Mouse (Mus musculus) erythroid progenitor cell, adult 5-6 weeks (primary cell): ENCODE data around the gene Erv3. TPM values are rescaled to one million over a fixed set of nuclear protein-coding genes. Genes with fewer than 3 reads are reported as not detected.
A peak's percentile ranks its signal among the peaks of the same experiment; 100 is the strongest.

ENCODE experiments used
- ATAC-seq: replicated peaks from 2 replicates; pipeline ENCODE4 v1.8.0; 2016; ENCODE audit warnings: moderate number of reproducible peaks, mild to moderate bottlenecking, moderate TSS enrichment, inconsistent platforms; ENCODE audit not compliant: poor library complexity, low FRiP score, severe bottlenecking
- total RNA-seq, 2 experiments: library from RNA; stranded (forward) in 1 of 2; stranded (reverse) in 1 of 2; fragments of 150-400 nt in 1 of 2; fragments of 186-747, 209-891 nt in 1 of 2; gene quantifications; 2 replicates each; pipeline versions ENCODE4 v1.2.3 to v1.2.4; 2015 to 2017; ENCODE audit warnings: low replicate concordance in 2 of 2

Gene Erv3
- total RNA-seq (2015; ENCODE audit: low replicate concordance) = not detected in 2 replicates
- total RNA-seq (2017; ENCODE audit: low replicate concordance) = not detected in 2 replicates

DNA sequence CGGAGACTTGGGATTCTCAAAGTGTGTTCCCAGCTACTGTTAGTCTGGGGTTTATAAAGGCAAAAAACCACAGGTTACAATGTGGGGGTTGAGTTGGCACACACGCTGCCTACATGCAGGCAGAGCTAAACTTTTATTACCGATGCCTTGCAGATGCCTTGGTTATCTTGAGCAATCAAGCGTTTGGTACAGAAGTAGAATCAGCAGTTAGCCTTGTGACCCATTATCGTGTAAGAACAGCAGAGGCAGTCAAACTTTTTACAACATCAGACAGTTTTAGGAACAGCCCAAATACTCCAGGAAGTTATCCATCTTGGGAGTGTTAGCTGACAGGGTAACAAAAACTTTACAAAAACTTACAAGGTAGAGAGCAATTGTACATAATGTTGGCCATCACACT lies at the start of gene Erv3:
Gene Erv3 (minus strand): TSS at position 27 of the 400 bp plus-strand sequence.
- no peak for ATAC-seq

DNA sequence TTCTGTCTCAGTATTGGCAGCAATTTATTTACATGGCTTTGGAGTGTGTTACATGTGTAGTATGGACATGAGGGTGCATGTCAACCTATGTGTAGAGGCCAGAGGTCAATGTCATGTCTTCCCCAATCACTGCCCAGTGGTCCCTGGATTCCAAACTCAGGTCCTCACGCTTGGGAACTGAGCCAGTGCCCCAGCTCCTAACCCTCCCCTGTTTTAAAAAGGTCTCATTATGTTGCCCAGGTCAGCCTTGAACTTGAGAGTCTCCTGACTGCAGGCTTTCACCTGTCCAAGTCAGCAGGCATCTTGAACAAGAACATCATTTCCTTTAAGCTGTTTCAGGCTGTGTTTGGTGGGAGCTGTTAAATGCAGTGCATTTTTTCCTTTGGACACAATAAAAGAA lies 49.4 kb upstream of the Erv3 start:
- no peak for ATAC-seq

DNA sequence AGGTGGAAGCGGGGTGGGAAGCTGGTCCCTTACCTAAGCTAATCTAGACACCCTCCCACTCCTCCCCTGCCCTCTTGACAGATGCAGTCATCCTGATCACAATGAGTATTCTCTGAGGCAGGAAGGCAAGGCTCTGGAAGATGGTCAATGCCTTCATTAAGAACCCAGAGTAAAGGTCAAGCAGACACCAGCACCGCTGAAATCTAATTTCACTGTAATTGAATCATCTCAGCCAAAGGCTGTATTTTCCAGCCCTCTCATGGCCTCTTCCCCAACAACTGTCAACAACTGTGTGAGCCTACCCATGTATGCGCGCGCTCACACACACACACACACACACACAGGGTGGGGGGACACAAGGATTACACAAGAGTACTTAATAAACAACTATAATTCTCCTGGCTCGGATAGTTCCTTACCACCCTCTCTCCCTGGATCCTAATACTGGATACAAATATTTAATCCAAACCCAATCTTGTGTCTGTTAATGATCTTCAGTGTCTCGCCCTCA lies 48.9 kb upstream of the Erv3 start:
- no peak for ATAC-seq

DNA sequence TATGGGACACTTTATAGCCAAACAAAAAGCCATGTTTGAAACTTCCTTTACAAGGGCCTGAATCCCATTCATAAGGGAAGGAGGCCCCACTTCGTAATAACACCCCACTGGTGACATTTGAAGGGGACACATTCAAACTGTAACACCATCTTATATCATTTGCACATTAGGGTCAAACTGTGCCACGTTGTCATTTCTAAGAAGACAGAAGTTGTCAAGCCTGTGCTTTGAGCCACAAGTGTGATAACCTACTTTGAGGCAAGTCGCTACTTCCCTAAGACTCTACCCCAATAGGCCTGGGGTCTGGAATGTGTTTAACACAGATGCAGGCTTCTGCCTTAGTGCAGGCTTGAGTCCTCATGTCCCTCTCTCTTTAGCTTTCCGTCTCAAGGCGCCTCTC lies 47.8 kb upstream of the Erv3 start:
- no peak for ATAC-seq

DNA sequence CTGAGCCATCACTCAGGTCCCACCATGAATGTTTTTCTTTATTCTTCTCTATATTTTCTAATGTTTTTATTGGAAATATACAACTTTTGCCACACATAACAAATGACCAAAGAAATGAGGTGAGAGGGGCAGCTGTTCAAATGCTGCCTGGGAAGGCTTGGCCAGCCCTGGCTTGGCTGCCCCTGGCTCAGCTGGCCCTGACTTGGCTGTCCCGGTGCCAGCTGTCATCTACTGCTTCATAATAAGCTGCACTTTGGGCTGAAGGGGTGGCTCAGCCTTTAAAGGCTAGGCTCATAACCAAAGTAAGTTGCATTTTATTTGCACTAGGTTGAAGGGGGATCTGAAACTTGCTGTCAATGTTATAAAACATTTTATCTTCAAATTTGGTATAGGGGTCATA lies 47.3 kb upstream of the Erv3 start:
- no peak for ATAC-seq

DNA sequence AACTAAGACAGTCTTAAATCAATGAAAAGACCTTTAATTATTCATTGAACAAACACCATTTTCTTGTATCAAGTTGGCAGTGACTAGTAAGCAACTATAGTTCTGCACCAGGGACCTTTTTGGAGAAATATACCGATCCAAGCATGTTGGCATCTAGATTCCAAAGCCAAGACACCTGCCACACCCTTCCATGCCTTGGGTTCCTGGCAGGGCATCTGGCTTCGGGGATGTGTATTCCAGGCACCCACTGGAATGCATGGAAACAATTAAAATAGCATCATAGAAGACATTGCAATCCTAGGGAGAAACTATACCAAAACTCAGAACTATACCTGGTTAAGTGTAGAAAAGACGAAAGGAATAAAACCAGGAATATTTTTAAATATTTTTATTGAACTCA lies 46.7 kb upstream of the Erv3 start:
- ATAC-seq = no peak

DNA sequence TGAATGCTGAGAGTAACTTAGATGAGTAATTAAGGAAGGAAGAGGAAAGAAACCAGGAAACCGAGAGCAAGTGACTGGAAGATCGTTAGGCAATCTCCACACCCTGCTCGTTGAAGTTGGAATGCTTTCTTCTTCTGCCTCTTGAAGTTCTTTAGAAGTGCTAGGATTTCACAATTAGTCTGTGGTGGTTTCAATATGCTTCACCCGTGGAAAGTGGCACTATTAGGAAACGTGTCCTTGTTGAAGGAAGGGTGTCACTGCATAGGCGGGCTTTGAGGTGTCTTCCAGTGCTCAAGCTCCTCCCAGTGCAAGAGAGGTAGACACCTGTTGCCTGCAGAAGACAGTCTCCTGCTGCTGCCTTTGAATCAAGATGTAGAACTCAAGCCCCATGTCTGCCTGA lies 46.2 kb upstream of the Erv3 start:
- no peak for ATAC-seq

DNA sequence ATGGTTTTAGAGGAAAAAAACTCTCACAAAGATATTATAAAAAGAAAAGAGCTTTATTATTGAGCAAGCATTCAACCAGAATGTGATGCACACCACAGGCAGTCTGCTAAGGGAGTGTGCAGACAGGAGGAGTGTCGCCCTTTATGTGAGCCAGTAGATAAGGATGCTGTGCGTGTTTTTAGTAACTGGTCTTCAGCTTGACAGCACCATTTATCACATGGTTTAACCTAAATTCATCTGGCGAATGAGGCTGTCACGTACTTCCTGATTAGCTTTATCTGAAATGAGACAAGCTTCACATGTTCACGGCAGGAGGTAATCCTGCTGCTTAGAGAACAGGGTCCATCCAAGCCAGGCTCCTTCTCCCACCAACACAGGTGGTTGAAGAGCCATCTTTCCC lies 45.5 kb upstream of the Erv3 start:
- ATAC-seq = peak; percentile 84

DNA sequence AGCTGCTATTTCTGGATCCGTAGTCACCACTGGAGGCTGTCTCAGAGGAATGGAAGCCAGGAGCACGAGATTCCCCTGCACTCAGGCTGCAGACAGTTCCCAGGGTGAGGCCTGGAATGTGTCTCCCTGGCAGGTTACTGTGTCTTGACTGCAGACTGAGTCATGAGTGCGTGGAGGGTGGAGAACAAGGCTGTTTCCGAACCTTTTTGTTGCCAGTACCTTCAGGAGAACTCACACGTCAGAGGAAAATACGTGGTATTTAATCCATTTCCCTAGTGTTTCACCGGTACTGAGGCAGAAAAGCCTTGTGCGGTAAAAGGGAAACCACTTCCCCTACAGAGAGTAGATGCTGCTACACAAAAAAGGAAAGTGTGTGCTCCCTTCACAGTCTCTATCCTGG lies 43.3 kb upstream of the Erv3 start:
- ATAC-seq = no peak

DNA sequence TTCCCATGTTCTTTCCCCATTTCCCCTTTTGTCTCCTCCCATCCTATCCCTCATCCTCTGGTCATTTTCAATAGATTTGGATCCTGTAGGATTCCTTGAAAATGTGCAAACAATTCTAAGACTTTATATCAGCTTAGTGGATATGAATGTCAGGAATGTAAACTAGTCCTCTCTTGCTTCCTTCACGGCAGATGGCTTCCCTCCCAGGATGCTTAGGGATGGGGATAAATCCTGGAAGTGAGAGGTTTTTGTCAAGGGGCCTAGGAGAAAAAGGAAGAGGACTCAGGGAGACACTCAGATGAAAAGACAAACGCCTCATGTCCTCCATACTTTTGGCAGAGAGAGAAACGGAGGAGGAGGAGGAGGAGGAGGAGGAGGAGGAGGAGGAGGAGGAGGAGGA lies 42.9 kb upstream of the Erv3 start:
- ATAC-seq = no peak

DNA sequence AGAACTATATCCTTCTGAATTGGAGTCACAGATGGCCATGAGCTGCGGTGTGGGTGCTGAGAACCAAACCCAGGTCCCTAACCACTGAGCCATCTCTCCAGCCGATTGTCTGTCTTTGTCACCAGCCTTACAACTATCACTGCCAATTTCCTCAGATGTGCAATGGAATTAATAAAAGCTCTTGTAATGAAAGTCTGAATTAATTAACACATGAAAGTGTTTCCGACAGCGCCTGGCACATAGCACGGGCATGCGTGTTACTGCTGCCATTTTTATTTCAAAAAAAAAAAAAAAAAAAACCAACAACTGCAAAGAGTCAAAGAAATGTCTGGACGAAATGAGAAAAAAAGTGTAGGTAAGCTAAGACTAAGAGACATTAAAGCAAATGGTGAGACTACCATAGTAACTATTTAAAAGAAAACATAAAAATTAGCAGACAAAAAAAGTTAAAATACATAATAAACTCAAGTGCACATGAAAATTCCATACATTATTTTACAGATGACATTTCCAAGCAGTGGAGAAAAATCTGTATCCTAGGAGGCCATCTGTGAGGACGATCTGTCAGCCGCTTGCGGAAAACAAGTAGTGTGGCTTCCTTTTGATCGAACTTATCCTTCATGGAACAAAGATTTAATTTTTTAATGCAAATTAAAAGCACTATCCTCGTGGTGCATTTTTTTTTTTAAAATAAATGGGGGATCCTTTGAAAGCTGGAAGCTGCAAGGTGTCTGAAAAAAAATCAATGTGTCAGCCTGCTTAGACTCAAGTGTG lies 38.0 kb upstream of the Erv3 start:
- ATAC-seq = no peak

DNA sequence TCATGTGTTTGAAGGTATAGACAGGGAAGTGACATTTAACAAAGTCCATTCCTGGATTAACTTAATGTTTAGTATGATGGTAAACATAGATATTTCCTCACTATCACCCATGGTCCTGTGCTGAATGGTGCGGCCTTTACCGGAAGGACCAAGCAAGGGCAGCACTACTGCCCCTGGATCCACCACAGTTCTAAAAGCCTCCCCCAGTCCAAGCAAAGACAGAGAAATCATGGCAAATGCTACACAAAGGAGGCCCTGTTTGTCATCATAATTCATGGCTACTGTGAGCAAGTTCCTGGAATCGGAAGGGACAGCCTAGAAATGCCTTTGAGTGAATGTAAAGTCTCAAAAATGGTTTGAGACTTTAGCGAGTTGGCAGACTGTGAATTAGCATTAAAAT lies 36.5 kb upstream of the Erv3 start:
- ATAC-seq = no peak

DNA sequence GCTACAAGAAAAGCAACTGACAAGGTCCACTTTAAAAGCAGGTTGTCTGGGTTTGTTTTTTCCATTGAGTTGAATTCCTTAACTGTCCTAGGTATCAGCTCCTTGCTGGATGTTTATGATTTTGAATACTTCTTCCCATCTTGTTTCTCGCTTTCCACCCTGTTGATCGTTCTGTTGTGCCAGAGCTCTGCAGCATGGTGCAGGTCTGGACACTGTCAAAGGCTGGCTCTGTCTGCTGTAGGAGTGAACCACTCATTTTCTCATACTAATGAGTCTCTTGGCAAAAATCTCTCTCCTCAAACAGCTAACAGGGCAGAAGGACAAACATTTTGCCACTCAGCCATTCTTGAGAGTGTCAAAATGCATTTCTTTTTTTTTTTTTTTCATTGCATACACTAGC lies 35.6 kb upstream of the Erv3 start:
- ATAC-seq = no peak

DNA sequence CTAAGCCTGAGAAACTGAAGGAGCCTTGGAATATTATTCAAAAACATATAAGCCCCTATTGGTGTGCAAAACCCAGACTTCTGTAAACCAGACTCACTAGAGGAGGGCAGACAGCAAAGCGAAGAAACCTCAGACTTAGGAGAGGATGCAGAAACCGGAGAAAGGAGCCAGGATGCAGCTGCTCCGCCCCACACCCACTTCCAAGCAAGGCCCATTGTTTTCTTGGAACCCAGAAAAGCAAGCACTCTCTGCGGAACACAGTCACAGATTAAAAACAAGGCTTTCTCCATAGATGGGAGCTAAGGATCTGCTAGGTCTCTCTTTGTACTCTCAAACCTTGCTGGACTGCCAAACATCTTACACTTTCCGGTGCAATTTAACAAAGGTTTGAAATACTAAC lies 33.0 kb upstream of the Erv3 start:
- no peak for ATAC-seq

DNA sequence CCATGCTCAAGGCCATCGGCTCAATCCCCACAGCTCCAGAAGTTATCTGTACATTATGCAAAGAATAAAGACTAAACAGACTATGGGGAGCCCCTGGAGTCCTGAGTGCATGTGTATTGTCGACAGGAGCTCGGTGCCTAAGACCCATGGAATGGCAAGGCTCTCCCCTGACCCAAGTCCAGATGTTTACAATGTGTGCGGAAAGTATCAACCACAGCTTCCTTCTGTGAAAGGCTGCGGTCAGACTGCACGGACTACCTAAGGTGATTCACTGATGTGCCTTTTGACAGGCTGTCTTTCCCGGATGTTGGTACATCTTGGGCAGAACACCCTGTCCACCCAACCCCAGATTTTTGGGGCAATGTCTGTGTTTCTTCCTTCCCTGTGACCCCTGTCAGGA lies 28.7 kb upstream of the Erv3 start:
- ATAC-seq = no peak

DNA sequence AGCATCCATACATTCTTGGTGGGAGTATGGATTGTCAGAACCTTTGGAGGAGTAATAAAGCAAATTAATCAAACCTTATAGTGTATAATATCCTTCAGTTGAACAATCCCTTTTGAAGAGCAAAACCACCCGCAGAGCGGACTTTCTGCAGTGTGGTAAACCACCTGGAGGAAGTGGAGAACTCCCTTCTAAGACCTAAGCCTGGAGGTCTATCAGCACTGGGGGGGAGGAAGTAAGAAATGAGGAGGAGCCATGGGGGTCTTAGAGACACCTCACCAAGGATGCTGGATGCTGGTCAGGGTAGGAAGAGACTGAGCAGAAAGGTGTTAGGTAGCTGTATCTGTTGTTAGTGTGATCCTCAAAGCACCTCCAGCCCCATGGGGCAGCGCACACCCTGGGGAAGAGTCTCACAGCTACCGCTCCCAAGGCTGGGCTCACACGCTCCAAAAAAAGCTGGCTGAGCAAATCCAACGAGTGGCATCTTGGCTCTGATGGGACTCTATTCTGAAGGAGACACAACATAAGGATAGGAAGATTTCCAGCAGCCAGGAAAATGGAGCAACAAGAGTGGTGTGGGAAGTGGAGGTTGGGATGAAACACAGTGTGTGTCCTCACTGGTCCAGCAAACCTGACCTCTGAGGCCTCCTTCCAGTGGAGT lies 27.1 kb upstream of the Erv3 start:
- no peak for ATAC-seq

DNA sequence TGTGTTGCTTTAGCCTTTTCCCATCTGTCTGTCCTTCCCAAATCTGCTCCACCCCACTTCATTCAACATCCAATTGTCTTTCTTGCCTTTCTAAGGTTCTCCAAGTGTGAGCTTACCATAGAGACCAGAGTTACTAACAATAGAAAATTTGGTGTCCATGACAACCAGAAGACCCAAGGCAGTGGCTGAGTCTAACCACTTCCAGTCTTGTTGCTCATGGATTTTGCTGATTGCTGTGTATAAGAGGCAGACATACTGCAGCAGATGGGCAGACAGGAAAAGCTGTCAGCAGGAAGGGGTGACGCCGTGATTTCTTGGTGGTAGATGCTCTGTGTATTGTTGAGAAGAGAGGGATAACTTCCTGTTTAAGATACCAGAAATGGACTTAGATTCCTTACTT lies 23.6 kb upstream of the Erv3 start:
- no peak for ATAC-seq

DNA sequence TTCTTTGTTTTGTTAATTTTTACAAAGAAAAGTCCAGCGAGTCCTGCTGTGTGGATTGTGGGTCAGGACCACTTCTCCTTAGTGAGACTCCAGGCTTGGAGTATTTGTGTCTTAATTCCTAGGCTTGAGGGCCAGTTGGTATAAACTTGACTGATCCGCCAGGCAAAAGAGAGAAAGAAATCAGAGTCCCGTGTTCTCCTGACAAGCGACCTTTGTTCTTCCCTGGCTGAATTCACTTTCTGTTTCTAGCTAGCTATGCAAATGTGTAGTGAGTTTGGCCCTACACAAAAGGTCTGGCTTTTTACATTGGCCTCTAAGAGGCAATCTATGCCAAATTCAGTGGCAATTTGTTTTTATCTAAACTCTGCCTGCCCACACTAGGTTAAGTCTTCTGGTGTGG lies 22.2 kb upstream of the Erv3 start:
- ATAC-seq = no peak

DNA sequence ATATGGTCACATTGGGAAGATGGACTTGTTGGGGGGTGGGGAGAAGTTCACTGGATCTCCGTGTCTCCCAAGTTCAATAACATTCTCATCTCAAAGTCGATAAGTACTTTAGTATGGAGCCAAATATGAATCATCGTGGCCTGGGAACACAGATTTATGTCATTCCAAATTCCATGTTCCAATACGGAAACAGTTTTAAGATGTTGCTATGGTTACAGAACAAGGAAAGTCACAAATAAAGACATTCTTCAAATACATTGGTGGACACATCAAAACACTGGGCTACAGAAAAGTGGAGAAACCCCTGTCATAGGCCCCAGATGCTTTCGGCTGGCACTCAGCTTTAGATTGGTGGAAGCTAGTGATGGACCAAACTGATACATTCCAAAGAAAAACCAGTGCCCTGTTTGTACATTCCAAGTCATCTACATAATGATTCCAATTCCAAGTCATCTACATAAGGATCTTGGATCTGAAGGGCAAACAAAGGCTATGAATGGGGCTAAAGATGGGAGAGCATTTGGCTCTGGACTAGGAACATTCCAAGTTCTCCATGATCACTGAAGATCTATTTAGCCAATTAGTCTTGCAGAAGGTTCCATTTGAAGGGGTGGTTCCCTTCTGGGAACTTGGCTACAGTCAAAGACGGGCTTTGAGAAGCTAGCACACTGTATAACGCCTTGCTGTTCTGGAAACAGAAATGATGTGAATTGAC lies 17.2 kb upstream of the Erv3 start:
- ATAC-seq = no peak

DNA sequence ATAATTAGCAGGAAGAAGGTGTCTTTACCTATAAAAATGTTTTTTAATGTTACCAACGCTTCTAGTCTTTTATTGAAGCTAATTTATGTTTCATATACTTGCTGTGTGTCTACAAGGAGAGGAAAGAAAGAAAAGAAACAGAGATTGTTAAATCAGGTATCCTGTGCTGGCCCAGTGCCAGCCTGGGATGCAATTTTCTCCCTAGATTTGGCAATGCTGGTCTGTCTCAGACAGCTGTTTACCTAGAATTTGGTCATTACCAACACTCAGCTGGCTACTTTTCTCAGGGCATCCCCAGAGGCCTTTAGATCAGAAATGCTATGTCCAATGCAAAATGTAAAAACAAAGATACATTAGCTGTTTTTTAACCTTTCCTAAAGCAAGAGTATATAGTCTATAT lies 13.8 kb upstream of the Erv3 start:
- ATAC-seq = no peak

DNA sequence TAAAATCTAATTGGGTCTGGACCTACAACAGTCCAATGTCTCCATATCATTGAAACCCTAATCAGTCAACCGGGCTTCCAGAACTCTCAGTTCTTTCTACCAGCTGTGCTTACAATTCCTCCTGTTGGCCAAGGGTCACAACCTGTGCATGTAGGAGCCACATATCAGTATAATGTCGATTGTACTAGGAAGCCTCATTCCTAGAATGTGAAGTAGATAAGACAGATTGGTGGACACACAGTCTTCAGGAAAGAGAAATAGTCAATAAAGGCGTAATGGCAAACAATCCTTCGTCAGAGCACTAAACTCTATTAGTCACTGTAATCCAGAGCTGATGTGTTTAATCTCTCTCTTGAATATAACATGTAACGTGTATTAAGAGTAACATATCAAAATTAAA lies 9.4 kb upstream of the Erv3 start:
- no peak for ATAC-seq
